Mouse (Mus musculus): ENCODE measurements around the gene Btrc.
"Not testable (repeated sequence)": the region's sequence is repeated elsewhere in the genome, so short reads cannot be mapped to it uniquely, and the experiment has no call there.

Btrc gene

GRCm38 (mm10) chr19:45363384-45363926 is at the start of gene Btrc:
Gene Btrc, plus strand, starts transcription at chr19:45363734.
- in situ Hi-C loops (cut with MboI, MseI): no loop called here

GRCm38 (mm10) chr19:45317473-45317882 is 46.1 kb upstream of the Btrc start:
- in situ Hi-C loops (cut with MboI, MseI): no loop called here

GRCm38 (mm10) chr19:45321062-45321461 is 42.5 kb upstream of the Btrc start:
- in situ Hi-C loops (cut with MboI, MseI): no loop called here

- in situ Hi-C loops (cut with MboI, MseI): no loop called here
Measured at GRCm38 (mm10) chr19:45329039-45329438, 34.5 kb upstream of the Btrc start.

DNA sequence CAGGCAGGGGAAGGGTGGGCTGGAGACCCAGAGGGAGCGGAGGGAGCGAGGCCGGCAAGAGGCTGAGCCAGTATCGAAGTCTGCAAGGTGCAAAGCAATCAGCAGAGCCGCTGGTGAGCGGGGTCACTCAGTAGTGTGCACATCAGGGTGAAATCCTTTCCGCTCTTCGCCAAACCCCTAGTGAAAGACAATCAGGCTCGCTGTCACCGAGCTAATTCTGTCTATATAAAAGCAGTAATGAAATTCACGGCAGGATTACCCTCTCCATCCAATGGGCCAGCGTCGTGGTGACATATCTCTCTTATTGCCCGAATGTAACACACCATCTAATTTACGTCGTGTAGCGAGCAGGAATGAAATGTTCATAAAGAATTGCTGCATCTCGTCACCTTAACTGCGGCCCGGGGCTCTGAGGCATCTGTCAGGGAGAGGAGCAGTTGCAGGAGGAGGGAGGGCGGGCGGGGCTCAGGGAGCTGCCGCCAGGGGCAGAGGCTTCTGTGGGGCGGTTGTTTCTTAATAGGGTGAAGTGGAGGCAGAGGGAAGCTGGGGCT is 33.7 kb upstream of the Btrc start:
- in situ Hi-C loops (cut with MboI, MseI): no loop called here

DNA sequence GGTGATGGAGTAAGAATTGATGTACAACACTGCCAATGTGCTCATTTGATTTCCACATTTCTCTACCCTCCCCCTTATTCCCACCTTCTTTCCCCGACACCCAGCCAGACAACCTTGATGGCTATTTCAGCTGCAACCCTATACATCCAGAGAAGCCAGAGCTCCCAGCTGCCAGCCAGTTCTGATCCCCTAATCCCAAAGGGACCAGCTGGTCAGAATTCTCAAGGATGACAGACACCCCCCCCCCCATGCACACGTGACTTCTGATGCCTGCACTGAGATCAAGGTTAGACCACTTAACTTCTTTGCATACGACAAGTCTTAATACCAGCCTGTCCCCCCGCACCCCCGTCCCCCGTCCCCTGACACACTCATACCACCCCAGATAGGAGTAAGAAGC is 26.8 kb upstream of the Btrc start:
- in situ Hi-C loops (cut with MboI, MseI): no loop called here

GRCm38 (mm10) chr19:45338182-45338581 is 25.4 kb upstream of the Btrc start:
- in situ Hi-C loops (cut with MboI, MseI): no loop called here

GRCm38 (mm10) chr19:45343941-45344340 is 19.6 kb upstream of the Btrc start:
- in situ Hi-C loops (cut with MboI, MseI): no loop called here

- in situ Hi-C loops (cut with MboI, MseI): no loop called here
Measured at GRCm38 (mm10) chr19:45348188-45348587, 15.3 kb upstream of the Btrc start.

- in situ Hi-C loops (cut with MboI, MseI): no loop called here
Measured at GRCm38 (mm10) chr19:45350456-45350855, 13.1 kb upstream of the Btrc start.

GRCm38 (mm10) chr19:45352706-45353105 is 10.8 kb upstream of the Btrc start:
- in situ Hi-C loops (cut with MboI, MseI): not testable (repeated sequence)

DNA sequence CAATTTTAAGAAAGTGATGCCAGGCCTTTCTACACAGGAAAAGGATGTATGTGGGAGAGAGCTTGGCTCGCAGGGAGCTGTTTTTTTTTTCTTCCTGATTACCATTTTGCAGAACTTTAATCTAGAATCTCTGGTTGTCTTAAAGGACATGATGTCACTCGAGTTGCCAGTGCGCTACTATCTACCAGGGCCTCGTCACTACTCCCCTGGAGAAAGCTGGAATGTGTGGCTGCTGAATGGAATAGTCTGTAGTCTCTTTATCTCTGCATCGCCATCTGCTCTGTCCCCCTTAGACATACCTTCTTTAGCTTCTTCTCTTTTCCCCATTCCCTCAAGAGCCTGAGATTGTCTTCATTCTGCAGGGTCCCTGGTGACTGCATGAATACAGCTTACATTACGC is 7.9 kb upstream of the Btrc start:
- in situ Hi-C loops (cut with MboI, MseI): no loop called here

GRCm38 (mm10) chr19:45356868-45357267 is 6.7 kb upstream of the Btrc start:
- in situ Hi-C loops (cut with MboI, MseI): not testable (repeated sequence)

GRCm38 (mm10) chr19:45360486-45360885 is 3.0 kb upstream of the Btrc start:
- in situ Hi-C loops (cut with MboI, MseI): no loop called here

DNA sequence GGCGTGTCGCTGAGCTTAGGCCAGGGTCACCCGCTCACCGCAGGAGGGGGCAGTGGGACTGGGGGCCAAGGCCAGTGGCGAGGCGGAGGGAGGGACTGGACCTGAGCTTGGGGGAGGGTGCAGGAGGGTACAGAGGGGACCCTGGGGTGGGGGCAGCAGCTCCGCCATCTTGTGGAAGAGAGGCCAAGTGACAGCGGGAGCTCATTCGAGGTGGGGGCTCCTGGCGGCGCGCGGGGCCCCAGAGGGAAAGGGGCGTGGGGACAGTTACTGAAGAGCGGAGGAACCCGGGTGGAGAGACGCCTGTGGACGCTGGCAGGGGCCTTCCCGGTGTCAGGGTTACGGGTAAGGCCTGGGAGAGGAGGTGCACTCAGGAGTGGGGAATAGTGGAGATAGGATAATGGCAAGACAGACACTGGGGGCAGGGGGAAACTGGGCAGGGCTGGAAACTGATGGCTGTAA is 428 bp downstream of the Btrc start:
- in situ Hi-C loops (cut with MboI, MseI): no loop called here

GRCm38 (mm10) chr19:45366651-45367050 is 3.1 kb downstream of the Btrc start:
- in situ Hi-C loops (cut with MboI, MseI): no loop called here

GRCm38 (mm10) chr19:45384815-45385214 is 21.3 kb downstream of the Btrc start:
- in situ Hi-C loops (cut with MboI, MseI): not testable (repeated sequence)

DNA sequence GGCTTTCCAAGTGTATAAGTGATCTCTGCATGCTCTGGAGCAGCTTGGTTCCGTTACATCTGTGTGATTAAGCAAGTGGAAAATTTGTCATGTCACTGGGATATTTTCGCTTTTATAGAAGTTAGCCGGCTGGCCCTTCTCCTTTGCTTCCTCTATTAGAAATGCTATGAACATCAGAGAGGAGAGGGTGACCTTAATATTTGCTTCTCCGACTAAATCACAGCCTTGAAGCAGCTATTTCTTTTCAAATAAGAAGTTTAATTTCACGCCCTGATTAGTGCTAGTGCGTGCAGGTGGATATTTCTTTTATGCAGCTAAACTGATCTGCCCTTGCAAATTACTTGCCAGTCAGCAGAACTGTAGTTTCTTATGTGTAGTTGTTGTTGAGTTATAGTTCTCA is 25.0 kb downstream of the Btrc start:
- in situ Hi-C loops (cut with MboI, MseI): no loop called here

- in situ Hi-C loops (cut with MboI, MseI): no loop called here
Measured at GRCm38 (mm10) chr19:45394078-45394477, 30.5 kb downstream of the Btrc start.

DNA sequence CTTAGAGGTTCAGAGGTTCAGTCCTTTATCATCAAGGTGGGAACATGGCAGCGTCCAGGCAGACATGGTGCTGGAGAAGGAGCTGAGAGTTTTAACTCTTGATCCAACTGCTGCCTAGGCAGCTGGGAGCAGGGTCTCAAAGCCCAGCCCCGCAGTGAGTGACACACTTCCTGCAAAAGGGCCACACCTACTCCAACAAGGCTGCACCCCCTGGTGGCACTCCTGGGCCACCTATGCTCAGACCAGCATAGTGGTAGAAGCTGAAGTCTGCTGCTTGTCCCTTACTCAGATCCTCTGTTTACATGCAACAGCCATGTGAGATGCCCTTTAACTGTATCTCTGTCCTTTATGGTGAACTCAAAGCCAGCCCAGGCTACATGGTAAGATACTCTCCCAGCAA is 47.5 kb downstream of the Btrc start:
- in situ Hi-C loops (cut with MboI, MseI): no loop called here

DNA sequence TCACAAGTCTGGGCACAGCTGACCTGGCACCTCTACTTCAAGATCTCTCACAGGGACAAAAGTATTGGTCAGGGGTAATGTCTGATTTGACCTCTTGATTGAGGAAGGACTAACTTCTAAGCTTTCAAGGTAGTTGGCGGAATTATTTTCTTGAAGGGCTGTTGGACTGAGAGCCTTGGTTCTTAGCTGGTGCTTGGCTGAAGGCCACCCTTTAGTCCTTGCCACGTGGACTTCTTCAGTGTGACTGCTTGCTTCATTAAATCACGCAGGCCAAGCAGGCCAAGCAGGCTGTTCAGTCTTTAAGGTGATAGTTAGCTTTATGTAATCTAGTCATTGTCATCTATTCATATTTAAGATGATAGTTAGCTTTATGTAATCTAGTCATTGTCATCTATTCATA is 49.2 kb downstream of the Btrc start:
- in situ Hi-C loops (cut with MboI, MseI): no loop called here

DNA sequence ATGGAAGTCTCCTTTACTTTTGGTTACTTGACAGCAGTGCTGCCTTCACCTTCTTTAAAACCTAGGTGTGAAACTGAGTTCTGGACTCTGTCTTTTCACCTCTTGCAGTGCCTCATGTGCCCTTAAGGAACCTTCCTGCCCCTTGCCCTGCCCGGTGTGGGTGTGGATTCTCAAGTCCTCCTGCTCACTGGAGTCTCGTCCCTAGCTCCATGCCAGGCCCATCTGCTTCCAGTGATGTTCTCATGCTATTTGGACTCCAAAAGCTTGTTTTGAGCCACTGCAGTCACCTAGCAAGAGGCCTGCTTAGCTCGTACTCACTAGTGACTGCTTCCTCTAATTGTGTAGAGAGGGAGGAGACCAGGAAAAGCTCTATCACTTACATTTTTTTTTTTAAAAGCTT is 50.4 kb downstream of the Btrc start:
- in situ Hi-C loops (cut with MboI, MseI): no loop called here

- in situ Hi-C loops (cut with MboI, MseI): no loop called here
Measured at GRCm38 (mm10) chr19:45417601-45418000, 54.1 kb downstream of the Btrc start.

DNA sequence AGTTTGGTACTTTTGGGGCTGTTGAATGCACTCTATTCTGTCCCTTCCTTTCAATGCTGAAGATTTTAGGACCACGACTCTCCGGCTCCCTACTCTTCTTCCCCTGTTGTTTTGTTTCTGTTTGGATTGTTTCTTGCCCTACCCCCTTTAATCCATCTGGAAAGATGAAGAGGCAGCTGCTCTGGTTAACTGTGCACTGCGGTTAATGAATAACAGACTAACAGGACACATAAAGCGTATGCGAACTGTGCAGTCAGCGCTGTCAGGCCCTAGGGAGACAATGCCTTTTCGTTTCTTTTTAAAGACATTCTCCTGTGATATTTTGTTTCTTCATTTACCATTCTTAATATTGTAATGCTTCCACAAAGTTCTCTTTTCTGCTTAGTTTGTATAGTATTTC is 58.7 kb downstream of the Btrc start:
- in situ Hi-C loops (cut with MboI, MseI): no loop called here

Data from T-helper 2 cell (primary cell).